Mouse (Mus musculus): ENCODE measurements around the gene 4921517D22Rik.

- TF ChIP-seq CTCF (IDR thresholded peaks at IDR 0.05; ENCODE audit: borderline replicate concordance, control insufficient read depth, extremely low read depth, insufficient read depth, low read length, poor library complexity) (no peak), POLR2A (IDR thresholded peaks at IDR 0.05; ENCODE audit: control insufficient read depth, extremely low read depth, insufficient read depth, low read length, poor library complexity) (no peak)
Observed at GRCm38 (mm10) chr13:59674215-59674614, 19.7 kb downstream of the 4921517D22Rik start.

All from thymus, adult 2 months (tissue).